Mouse (Mus musculus) kidney, embryonic 16.5 days (tissue): ENCODE measurements at regions not wholly inside any gene's neighbourhood (a gene's known extent, or its start where the extent isn't known, plus 50 kb on each side); places are given as distances from the start of the nearest gene placed in this dataset.

Experiments
- ATAC-seq: fragments of 200-750 bp; cut with Nextera tagmentation; 2 replicates; pipeline ENCODE4 v1.8.0; 2017; ENCODE audit warnings: moderate TSS enrichment; ENCODE audit not compliant: low FRiP score, low TSS enrichment
- H3K27ac ChIP-seq: fragments of 300-500 bp; sonication (generic); 2 replicates; pipeline ENCODE4 v1.5.1; 2014; ENCODE audit warnings: low read length
- H3K27me3 ChIP-seq: fragments of 300-500 bp; sonication (generic); 2 replicates; pipeline ENCODE4 v1.6.1; 2014; ENCODE audit warnings: low read length, control low read depth, mixed read lengths; ENCODE audit not compliant: insufficient read depth
- H3K36me3 ChIP-seq: fragments of 300-500 bp; sonication (generic); 2 replicates; pipeline ENCODE4 v1.6.1; 2014; ENCODE audit warnings: low read length, control low read depth, mixed read lengths; ENCODE audit not compliant: insufficient read depth
- H3K4me1 ChIP-seq: fragments of 300-500 bp; sonication (generic); 2 replicates; pipeline ENCODE4 v1.6.1; 2014; ENCODE audit warnings: low read length, control low read depth, mixed read lengths; ENCODE audit not compliant: insufficient read depth
- H3K4me2 ChIP-seq: fragments of 300-500 bp; sonication (generic); replicated peaks from 2 replicates; pipeline ENCODE4 v1.6.1; 2014; ENCODE audit warnings: low read depth, low read length
- H3K4me3 ChIP-seq: fragments of 300-500 bp; sonication (generic); 2 replicates; pipeline ENCODE4 v1.5.1; 2014; ENCODE audit warnings: mild to moderate bottlenecking, low read length
- H3K9ac ChIP-seq: fragments of 300-500 bp; sonication (generic); replicated peaks from 2 replicates; pipeline ENCODE4 v1.6.1; 2014; ENCODE audit warnings: low read length
- H3K9me3 ChIP-seq: fragments of 300-500 bp; sonication (generic); 2 replicates; pipeline ENCODE4 v1.6.1; 2016; ENCODE audit warnings: low read length, control low read depth
- WGBS: fragments of 180-500 bp; shearing (Covaris S2); extraction: QIAGEN DNeasy Blood & Tissue Kit; methylation state at CpG from one replicate; pipeline ENCODE4 v1.1.7; 2014; 5-methylcytosine and 5-hydroxymethylcytosine counted together

DNA sequence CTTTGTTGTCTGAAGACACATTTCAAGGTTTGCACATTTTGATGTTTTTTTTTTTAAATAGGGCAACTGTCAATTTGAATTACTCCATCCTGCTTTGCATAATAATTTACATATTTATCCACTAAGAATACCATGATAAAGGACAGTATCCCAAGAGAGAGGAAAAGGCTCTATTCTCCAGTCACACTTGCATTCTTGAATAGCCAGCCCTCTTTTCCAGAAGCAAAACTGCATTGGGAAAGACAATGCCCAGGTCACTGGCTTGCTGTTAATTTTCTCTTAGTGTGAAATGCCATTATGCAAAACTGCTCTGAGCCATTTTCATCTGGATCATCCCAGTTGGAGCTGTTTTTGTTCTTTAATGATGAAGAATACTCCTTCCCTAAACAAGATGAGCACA, 234.7 kb downstream of the Rnd3 start:
- no peaks in the 10 kb centered on the region for H3K4me1 ChIP-seq
- no peak overlapping the region for H3K4me3 ChIP-seq
- no peaks in the 10 kb centered on the region for H3K36me3 ChIP-seq
- H3K4me2 ChIP-seq = no peak overlapping the region
- no peak overlapping the region for H3K27ac ChIP-seq
- no peaks in the 10 kb centered on the region for H3K27me3 ChIP-seq
- no peak overlapping the region for H3K9ac ChIP-seq
- ATAC-seq = no peak
- H3K9me3 ChIP-seq = no peaks in the 10 kb centered on the region

DNA sequence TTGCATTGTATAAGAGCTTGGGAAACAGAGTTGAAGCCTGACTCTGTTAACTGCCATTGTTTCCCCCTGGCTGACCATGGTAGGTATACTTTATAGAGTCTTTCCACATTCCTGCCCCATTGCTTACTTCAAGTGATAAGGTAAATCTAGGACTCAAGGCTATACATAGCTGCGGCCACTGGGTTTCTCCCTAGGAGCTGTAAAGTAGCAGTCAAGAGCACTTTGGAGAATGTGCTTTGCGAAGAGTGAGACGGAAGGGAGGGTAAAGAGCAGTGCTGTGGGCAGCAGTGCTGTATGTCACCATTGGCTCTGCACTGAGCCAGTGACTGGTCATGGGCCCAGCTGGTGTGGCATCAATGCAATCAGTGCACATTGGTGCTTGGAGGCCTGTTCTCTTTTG, 240.1 kb downstream of the Rnd3 start:
- H3K27ac ChIP-seq = no peak overlapping the region
- H3K9ac ChIP-seq = no peak overlapping the region
- no peak overlapping the region for H3K4me2 ChIP-seq
- ATAC-seq = no peak
- no peaks in the 10 kb centered on the region for H3K27me3 ChIP-seq
- no peak overlapping the region for H3K4me3 ChIP-seq
- no peaks in the 10 kb centered on the region for H3K9me3 ChIP-seq
- 86% methylated on average over 3 of the region's 3 CpGs for WGBS
- no peaks in the 10 kb centered on the region for H3K4me1 ChIP-seq
- H3K36me3 ChIP-seq = no peaks in the 10 kb centered on the region

DNA sequence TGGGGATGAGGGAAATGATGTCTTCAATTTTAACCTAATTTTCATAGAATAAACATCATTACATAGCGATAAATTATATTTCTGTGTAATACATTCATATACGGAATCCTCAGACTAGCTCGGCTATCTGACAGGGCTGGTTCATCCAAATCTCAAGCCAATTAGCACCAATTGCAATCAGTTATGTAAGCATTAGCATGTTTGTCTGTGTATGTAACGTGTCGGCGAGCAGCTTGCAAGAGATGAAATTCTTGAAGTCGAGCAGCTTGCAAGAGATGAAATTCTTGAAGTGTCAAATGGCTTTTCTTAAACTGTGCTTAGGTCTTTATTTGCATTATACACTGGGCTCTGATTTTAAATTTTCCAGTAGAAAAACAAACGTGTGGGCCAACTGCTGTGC, 246.2 kb downstream of the Rnd3 start:
- Histone ChIP-seq H3K9me3 (no peaks in the 10 kb centered on the region), H3K4me1 (no peaks in the 10 kb centered on the region), H3K36me3 (no peaks in the 10 kb centered on the region), H3K4me3 (no peak overlapping the region), H3K27me3 (no peaks in the 10 kb centered on the region), H3K4me2 (no peak overlapping the region), H3K9ac (no peak overlapping the region), H3K27ac (no peak overlapping the region)
- ATAC-seq = no peak
- WGBS = 79% methylated on average over 8 of the region's 8 CpGs

DNA sequence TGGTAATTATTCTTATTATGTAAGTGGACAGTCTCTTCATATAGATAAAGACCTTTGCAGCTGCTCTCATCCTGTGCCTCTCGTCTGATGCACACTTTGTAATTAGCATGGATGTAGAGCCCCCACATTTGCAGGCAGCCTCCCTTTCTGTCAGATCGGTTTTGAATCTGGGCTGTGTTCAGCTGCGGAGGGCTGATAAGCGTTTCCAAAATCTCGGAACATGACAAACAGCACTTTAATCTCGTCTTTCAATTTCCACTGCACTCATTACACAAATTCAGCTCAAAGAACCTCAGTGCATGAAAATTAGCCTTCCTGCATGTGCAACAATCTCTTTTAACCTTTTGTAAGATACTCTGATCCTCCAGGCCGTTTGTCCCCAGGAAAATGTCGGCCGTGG, 246.7 kb downstream of the Rnd3 start:
- Histone ChIP-seq H3K9me3 (no peaks in the 10 kb centered on the region), H3K36me3 (no peaks in the 10 kb centered on the region), H3K9ac (no peak overlapping the region), H3K4me3 (no peak overlapping the region), H3K4me2 (no peak overlapping the region), H3K27ac (no peak overlapping the region), H3K27me3 (no peaks in the 10 kb centered on the region), H3K4me1 (no peaks in the 10 kb centered on the region)
- WGBS = 77% methylated on average over 9 of the region's 9 CpGs
- ATAC-seq = no peak

DNA sequence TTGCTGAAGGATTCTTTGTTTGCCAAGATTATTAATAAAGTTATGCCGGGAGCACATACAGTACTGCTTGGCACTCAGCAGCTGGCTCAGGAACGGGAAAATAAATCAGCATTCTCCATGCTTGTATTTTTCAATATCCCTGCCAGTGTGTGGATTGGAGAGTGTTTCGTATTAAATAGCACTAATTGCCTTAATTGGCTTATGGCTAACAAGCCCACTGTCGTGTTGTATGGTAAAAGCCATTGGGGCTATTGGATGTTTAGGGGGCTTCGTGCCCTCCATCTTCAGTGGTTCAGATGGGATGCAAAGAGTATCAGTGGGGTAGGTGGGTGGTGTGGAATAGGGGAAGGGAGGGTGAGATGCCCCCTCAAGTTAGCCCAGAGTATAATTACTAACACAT, 259.9 kb downstream of the Rnd3 start:
- H3K27ac ChIP-seq = no peak overlapping the region
- no peak overlapping the region for H3K4me2 ChIP-seq
- H3K36me3 ChIP-seq = no peaks in the 10 kb centered on the region
- no peak overlapping the region for H3K9ac ChIP-seq
- no peaks in the 10 kb centered on the region for H3K9me3 ChIP-seq
- 82% methylated on average over 5 of the region's 5 CpGs for WGBS
- no peaks in the 10 kb centered on the region for H3K27me3 ChIP-seq
- no peak overlapping the region for H3K4me3 ChIP-seq
- ATAC-seq = no peak
- H3K4me1 ChIP-seq = 0 out of 2 replicates have a peak, but pooled peaks cover 3% of the 10 kb centered on the region

DNA sequence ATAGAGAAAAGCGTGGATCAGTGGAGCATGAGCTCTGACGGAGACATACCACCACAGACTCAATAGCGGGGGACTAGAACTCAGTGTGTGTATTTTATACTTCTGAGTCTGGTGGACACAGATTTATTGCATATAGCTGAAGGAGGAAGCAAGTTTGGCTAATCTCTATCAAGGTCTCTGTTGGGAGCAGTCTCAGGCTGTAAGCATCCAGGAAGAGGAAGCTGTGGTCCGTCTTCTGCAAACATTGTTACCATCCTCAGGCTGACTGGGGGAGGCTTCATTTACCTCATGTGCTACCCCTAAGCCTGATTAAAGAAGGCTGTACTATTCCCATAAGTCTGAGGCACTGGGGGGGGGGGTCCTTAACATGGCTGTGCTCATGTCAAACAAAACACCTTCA, 261.0 kb downstream of the Rnd3 start:
- Histone ChIP-seq H3K36me3 (no peaks in the 10 kb centered on the region), H3K4me3 (no peak overlapping the region), H3K9ac (no peak overlapping the region), H3K4me2 (no peak overlapping the region), H3K27ac (no peak overlapping the region), H3K9me3 (no peaks in the 10 kb centered on the region), H3K27me3 (no peaks in the 10 kb centered on the region), H3K4me1 (0 out of 2 replicates have a peak, but pooled peaks cover 3% of the 10 kb centered on the region)
- ATAC-seq = no peak
- WGBS = 48% methylated on average over 4 of the region's 4 CpGs

DNA sequence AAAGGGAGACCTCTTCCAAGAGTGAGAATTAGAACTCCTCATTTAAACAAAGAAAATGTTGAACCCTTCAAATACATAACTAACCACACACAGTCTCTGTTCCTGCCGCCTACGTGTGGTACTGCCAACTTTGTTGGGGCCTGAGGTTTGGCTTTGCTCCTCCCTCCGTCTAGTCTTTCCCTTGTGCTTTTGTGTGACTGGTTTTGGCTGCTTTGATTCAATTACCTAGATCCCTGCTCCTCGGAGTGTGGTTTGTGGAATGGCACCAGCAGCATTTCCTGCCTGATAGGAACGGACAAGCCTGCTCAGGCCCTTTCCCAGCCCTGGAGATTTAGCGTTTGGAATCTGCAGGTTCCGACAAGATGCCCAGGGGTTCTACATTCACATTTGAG, 263.0 kb downstream of the Rnd3 start:
- ATAC-seq = no peak; the same call in 1 of the 2 replicates
- H3K27ac ChIP-seq = no peak overlapping the region
- WGBS = 41% methylated on average over 7 of the region's 7 CpGs
- H3K4me2 ChIP-seq = no peak overlapping the region
- H3K36me3 ChIP-seq = no peaks in the 10 kb centered on the region
- no peaks in the 10 kb centered on the region for H3K9me3 ChIP-seq
- H3K9ac ChIP-seq = no peak overlapping the region
- no peak overlapping the region for H3K4me3 ChIP-seq
- no peaks in the 10 kb centered on the region for H3K27me3 ChIP-seq
- 0 out of 2 replicates have a peak, but pooled peaks cover 6% of the 10 kb centered on the region for H3K4me1 ChIP-seq

DNA sequence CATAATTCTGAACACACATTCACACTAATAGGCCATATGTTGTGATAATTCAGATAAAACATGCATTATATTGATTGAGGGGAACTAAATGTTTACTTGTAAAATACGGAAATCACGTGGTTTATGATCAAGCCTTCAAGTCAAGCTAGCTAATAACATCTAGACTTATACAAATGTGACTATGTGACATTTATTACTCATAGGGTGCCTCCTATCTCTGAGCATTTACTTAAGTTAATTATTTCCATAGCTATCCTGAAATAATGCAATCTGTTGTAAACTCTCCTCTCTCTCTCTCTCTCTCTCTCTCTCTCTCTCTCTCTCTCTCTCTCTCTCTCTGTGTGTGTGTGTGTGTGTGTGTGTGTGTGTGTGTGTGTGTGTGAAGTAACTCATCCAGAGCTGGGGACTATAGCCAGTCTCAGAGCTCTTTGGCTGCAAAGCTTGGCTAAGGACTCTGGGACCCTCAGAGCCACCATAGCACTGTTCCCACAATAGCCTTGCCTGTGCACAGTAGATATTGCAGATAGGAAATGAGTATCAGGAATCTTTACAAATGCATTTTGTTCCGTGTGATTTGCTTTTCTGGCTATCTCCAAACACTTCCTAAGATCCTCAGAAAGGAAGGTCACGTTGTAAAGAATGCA, 263.5 kb downstream of the Rnd3 start:
- H3K4me1 ChIP-seq = 0 out of 2 replicates have a peak, but pooled peaks cover 6% of the 10 kb centered on the region
- H3K27me3 ChIP-seq = no peaks in the 10 kb centered on the region
- no peaks in the 10 kb centered on the region for H3K9me3 ChIP-seq
- no peak overlapping the region for H3K27ac ChIP-seq
- ATAC-seq = no peak
- 67% methylated on average over 4 of the region's 4 CpGs for WGBS
- H3K9ac ChIP-seq = no peak overlapping the region
- no peaks in the 10 kb centered on the region for H3K36me3 ChIP-seq
- H3K4me2 ChIP-seq = no peak overlapping the region
- no peak overlapping the region for H3K4me3 ChIP-seq

DNA sequence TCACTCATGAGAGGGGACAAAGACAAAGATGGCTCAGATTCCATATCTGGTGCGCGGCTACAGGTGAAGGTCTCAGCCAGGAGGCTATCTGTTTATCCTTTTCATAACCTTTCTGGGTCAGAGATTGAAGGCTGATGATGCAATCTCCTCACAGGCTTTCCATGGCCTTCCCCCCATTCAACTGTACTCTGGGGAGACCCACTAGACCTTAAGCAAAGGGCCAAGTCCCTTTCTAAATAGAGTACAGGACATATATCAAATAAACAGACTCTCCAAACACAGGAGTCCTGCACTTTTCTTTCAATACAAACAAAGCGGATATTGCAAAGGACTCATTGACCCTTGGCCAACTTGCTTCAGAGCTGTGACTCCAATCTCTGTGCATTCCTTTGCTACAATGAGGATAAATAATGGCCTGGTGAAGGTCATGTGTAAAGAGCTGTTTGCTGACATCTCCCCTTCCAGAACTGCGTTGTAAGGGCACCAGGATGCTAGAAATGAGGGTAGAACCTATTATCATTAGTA, 267.3 kb downstream of the Rnd3 start:
- H3K27ac ChIP-seq = no peak overlapping the region
- ATAC-seq = no peak
- H3K27me3 ChIP-seq = no peaks in the 10 kb centered on the region
- H3K4me2 ChIP-seq = no peak overlapping the region
- no peaks in the 10 kb centered on the region for H3K9me3 ChIP-seq
- H3K9ac ChIP-seq = no peak overlapping the region
- 0 out of 2 replicates have a peak, but pooled peaks cover 3% of the 10 kb centered on the region for H3K4me1 ChIP-seq
- H3K4me3 ChIP-seq = no peak overlapping the region
- 53% methylated on average over 4 of the region's 4 CpGs for WGBS
- H3K36me3 ChIP-seq = no peaks in the 10 kb centered on the region

DNA sequence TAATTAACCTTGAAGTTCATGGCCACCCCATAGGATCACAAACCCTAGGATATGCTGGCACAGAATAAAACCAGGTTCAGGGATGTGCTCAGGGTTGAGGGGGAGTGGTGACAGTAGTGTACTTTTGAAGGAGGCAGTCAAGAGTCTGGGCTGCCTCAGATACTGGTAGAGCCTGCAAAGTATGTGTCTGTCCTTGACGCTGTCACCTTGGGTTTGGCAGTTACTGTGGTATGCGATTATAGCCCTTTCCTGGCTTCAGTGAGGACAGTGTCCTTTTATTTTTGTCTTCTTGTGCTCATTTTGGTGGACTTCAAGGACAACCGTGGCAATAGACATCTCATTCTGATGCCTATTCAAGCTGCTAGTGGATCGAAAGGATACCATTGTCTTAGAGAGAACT, 268.1 kb downstream of the Rnd3 start:
- no peak overlapping the region for H3K9ac ChIP-seq
- no peaks in the 10 kb centered on the region for H3K27me3 ChIP-seq
- no peaks in the 10 kb centered on the region for H3K9me3 ChIP-seq
- no peak overlapping the region for H3K4me3 ChIP-seq
- no peak overlapping the region for H3K27ac ChIP-seq
- WGBS = 91% methylated on average over 4 of the region's 4 CpGs
- no peaks in the 10 kb centered on the region for H3K36me3 ChIP-seq
- no peak for ATAC-seq
- H3K4me2 ChIP-seq = no peak overlapping the region
- H3K4me1 ChIP-seq = 0 out of 2 replicates have a peak, but pooled peaks cover 3% of the 10 kb centered on the region
